Mouse (Mus musculus): Measurements from ENCODE around the gene Epb41.

Epb41 gene

DNA sequence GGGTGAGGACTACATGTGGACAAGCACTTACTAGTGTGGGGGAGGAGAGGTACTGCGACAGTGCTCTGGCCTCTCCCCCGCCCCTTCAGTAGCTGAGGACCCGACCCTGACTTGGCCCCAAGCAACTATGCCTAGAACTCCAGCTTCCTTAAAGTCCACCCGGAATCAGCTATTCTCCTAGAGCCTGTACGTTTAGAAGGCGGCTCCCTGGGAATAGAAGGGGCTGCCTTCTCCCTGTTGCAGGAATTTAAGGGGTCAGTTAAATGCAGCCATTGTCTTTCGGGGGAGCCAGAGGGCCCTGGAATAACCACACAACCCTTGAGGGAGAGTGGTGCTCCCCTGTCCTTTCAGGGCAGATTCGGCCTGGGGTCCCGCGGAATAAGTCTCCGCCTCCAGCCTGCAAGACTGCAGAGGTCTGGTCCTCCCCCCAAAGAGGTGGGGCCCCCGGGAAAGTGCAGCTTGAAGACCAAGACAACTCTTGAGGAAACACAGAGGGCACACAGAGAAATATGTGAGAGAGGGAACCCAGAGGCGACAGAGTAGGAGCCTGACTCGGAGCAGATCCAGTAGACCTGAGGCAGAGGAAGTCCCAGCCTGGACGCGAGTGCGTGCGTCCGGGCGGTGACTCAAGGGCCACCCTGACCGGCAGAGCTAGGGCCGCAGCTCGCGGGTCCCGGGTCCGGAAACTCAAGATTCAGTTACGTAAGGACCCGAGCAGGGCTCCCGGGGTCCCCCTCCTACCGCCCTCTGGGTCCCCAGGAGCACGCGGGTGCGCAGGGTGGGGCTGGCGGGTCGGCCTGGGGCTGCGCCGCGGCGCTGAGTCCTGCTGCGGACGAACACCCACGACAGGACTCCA is 816 bp downstream of the Epb41 start, which contains the start of gene Gm10300:
Gene Gm10300 (plus strand): TSS at position 621 of the 856 bp plus-strand sequence.
- peak; percentile 56 for DNase-seq

DNA sequence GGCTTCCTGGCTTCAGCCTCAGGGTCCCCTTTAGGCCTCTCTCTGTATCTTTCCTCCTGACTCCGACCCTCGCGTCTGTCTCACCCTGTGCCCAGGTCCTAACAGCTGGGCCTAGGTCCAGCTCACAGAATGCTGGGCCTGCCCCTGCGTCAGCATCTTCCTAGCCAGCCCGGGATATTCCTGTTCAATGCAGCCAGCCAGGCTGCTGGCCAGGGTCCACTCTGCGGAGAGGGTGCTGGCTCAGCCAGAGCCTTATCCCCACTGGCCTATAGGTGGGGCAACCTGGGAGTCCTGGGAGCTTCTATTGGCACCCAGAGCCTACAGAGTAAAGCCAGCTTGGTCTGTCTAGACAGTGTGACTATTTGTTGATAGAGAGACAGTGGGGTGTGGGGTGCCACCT is 2.2 kb downstream of the Epb41 start:
- DNase-seq: no peak

DNA sequence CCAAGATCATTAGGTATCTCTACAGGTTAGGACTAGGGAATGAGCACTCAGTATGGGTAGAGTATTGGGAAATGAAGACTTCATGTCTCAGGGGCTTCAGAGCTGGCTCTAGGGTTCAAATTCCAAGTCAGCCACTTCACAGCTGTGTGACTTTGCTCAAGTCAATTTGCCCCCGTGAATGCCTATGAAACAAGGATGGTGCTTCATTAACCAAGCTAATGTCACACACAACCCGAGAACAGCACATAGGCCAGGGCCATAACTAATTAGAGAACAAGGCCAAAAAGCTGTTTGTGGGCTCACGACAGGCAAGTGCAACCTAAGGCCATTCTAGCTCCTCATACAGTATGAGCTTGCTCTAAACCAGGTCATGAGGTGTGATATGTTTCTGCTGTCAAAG is 3.0 kb downstream of the Epb41 start:
- no peak for DNase-seq

GRCm38 (mm10) chr4:132071674-132072073 is 3.4 kb downstream of the Epb41 start:
- no peak for DNase-seq

- DNase-seq: no peak
Measured at GRCm38 (mm10) chr4:132067938-132068235, 7.2 kb downstream of the Epb41 start.

GRCm38 (mm10) chr4:132067112-132067937 is 7.8 kb downstream of the Epb41 start:
- no peak for DNase-seq

DNA sequence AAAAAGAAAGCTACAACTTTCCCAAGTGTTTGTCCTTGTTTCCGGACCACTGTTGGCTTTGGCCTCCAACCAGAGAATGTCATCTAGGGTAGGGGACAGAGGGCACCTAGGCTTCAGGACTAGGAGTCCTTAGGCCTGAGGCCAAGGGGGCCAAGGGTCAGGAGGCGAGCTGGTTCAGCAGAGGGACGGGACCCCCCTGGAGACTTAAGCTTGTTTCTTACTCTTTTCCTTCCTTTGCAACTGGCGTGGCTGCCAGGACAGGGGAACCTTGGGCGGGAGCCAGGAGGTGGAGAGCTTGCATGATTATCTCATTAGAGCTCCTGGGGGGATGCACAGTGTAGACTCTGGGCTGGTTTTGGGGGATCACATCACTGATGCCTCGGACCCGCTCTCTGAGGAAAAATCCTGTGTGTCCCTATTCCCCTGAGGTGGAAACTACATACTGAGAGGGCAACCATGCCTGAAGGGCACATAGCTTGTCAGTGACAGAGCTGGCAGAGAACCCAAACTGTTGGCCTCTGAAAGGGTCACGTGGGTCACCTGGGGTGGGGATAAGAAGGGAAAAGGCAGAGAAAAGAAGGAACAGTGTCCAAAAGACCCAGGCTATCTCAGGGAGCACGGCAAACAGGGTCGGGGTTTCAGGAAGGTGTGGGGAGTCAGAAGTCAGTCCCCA is 8.9 kb downstream of the Epb41 start:
- DNase-seq: peak; percentile 43

- DNase-seq: no peak
Measured at GRCm38 (mm10) chr4:132065578-132065977, 9.5 kb downstream of the Epb41 start.

GRCm38 (mm10) chr4:132064550-132064949 is 10.6 kb downstream of the Epb41 start:
- DNase-seq: no peak

GRCm38 (mm10) chr4:132062934-132063884 is 11.9 kb downstream of the Epb41 start:
- no peak for DNase-seq

DNA sequence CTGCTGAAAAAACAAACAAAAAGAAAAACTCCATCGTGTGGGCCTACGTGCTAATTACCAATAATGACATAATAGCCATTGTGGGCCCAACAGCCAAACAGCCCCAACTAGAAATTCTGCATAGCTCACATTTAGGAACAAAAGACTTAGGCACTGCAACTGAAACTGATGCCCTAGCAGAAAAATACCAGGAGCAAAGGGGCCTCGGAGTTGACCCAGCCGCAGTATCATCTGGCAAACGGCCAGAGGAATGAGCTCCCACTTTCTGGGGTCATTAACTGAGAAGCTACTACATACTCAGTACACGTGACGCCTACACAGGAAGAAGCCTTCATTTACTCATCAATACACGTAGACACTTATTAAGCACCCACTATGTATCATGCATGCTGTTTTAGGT is 12.8 kb downstream of the Epb41 start:
- DNase-seq: no peak

GRCm38 (mm10) chr4:132060040-132060832 is 14.9 kb downstream of the Epb41 start:
- DNase-seq: no peak

DNA sequence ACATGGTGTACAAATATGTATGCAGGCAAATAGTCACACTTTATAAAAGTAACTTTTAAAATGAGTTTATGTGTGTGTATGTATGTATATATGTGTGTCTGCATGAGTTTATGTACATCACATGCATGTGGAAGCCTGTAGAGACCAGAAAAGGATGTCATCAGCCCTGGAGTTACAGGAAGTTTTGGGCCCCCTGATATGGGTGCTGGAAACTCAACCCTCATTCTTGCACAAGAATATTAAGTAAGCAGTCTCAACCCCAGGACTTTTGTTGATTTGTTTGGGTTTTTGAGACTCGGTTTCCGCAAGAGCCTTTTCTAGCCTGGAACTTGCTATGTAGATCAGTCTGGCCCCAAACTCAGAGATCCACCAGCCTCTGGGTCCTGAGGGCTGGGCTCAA is 15.6 kb downstream of the Epb41 start:
- no peak for DNase-seq

DNA sequence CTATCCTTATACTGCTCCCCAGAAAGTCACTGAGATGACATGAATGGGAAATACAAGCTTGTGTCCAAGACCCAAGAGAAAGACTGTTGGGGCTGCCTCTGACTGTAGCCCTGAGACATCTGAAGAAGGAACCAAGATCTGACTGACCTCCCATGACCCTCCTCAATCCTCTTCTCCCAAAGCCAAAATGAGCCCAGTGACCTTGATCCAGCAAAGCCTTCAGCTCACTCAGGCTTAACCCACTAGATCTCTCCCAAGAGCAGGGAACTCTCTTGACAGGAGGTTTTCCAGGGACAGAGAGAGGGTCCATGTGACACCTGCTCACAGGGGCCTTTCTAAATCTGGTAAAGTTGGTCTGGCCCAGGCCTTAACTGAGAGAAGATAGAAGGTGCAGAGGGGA is 17.8 kb downstream of the Epb41 start:
- no peak for DNase-seq

- no peak for DNase-seq
Measured at GRCm38 (mm10) chr4:132051321-132052275, 23.5 kb downstream of the Epb41 start.

DNA sequence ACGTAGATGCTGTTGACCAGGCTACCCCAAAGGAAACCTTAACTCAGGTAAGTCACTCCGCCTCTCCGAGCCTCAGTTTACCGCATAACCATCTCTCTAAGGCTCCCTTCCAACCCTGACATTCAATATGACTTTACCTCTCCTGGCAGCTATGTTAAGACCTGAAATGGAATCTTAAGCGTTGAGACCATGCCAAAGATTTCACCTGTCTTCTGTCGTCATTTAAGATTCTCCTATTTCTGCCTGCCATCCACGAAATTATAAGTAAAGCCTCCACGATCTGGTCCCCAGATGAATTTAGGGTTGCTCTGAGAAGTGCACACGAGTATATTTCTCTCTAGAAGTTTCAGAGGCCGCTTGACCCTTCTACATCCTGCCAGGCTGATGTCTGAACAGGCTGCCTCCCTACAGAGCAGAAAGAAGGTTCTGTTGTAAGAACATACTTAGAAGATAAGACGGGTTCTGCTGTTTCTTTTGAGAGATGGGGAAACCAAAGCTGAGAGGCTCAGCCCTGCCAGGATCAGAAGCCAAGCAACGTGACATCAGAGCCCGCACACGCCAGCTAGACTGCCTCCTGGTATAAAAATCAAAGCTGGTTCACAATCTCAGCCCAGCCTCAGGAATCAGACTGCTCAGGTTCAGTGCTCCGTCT is 25.4 kb downstream of the Epb41 start:
- no peak for DNase-seq

GRCm38 (mm10) chr4:132048995-132049404 is 26.1 kb downstream of the Epb41 start:
- peak; percentile 92 for DNase-seq

DNA sequence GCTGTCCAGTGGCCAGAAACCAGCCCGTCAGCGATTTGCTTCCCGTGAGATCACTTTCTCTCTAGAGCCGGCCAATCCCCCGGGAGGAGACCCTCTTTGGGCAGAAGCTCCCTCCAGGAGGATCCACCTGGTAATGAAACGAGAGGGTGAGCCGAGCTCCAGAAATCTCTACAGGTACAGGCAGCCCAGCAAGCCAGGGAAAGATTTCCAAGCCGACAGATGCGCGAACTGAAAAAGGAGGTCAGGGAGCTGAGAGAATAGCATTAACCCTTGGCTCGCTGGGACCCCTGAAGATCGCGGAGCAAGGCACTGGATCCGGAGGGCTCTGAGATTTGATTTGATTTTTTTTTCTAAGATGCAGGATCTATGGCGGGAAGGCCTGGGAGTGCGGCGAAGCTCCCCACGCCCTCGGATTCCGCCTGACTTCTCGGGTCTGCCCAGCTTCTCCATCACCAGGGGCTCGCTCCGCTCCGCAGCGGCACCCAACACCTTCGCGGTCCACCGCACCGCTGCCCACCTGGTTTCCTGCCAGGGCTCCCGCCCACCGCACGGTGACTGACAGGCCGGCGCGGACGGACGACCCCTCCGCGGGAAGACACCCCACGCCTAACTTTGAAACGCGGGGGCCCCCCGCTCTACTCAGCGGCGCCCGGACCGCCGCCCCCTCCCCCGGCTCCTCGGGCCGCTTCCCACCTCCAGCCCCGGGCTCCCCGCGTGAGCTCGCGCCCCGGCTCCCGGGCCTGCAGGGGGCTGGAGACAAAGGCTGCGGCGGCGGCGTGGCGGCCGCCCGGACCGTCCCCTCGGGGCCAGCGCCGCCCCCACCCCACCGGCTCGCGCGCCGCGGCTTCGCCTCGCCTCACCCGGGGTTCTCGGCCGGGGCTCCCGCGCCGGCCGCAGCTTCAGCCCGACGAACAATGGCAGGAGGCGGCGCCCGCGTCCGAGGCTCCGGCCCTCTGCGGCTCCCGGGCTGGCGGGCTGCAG is 26.8 kb downstream of the Epb41 start:
- peak; percentile 46 for DNase-seq

Measured in lung, postnatal 10 days (tissue).